Mouse (Mus musculus) B cell, adult 2 months (primary cell): ENCODE measurements at regions not wholly inside any gene's neighbourhood (a gene's known extent, or its start where the extent isn't known, plus 50 kb on each side); places are given as distances from the start of the nearest gene placed in this dataset.
"Not testable (repeated sequence)": the region's sequence is repeated elsewhere in the genome, so short reads cannot be mapped to it uniquely, and the experiment has no call there.

Source experiments
- DNase-seq, 2 experiments: peaks; one replicate each; pipeline ENCODE4 v3.0.0; 2022

DNA sequence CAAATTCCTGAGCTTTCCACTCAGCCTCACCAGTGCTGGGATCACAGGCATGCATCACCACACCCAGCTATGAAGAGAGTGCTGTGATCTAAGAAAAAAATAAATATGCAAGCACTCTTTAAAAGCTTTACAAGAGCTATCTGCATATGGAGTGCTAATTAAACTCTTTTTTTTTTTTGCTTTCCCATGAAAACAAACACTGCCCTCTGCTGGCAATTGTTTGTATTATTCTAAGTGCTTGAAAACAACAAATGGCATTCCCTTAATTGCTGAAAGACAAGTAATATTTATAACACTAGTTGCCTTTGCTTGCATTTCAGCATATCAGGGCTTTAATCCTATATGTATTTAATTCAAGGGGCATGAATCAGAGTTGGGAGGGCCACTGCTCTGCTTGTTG lies 91.8 kb downstream of the 5730507C01Rik start:
- DNase-seq: peak in 1 of 2 experiments; percentile 1

DNA sequence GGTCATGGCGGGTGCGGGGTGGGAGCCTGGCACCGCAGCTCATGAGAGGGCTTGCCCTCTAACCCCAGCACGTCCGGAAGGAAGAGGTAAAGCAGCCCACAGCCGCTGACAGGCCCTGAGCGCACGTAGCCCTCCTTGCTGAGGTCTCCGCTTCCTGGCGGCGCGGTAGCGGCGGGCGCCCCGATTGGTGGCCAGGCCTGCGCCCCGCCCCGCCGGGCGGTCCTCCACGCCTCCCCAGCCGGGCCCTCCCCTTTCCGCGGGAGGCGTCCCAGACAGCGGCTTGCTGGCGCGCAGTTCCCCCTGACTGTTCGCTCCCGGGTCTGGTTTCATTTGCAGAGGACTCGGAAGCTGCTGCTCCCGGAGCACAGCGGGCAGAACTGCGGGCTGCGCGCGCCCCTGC lies 95.5 kb downstream of the 5730507C01Rik start:
- peak; percentile 56 to 59 for DNase-seq

DNA sequence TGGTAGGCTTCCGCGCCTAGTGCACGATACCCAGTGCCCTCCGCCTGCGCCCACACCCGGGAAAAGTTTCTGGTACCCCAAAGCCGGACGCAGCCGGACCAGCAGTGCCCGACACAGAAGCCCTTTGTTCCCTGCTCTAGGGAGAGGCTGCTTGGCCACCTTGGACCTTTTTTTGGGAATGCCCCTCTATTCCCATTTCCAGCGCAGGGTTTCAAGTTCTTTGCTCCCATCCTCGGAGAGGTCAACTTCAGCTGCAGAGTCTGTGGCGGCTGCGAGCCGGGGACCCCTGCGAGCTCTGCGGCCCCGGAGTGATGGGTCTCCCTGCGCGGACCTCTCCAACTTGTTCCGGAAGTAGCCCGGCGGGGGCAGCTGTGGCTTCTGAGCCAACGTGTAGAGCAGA lies 96.3 kb downstream of the 5730507C01Rik start:
- DNase-seq: not testable (repeated sequence)
